Mouse (Mus musculus) heart, embryonic 10.5 days (tissue): ENCODE data around the gene Mctp1. TPM values are rescaled to one million over a fixed set of nuclear protein-coding genes. Genes with fewer than 3 reads are reported as not detected.

Source experiments
- DNase-seq: peaks from one replicate; pipeline ENCODE4 v3.0.0-alpha.2; 2017; ENCODE audit warnings: low spot score
- H3K27ac ChIP-seq: fragments of 300-500 bp; sonication (generic); 2 replicates; pipeline ENCODE4 v1.5.1; 2016; ENCODE audit warnings: mild to moderate bottlenecking
- H3K27me3 ChIP-seq: fragments of 300-500 bp; sonication (generic); 2 replicates; pipeline ENCODE4 v1.6.1; 2016; ENCODE audit warnings: mild to moderate bottlenecking; ENCODE audit not compliant: poor library complexity, insufficient read depth, severe bottlenecking
- H3K36me3 ChIP-seq: fragments of 300-500 bp; sonication (generic); 2 replicates; pipeline ENCODE4 v1.6.1; 2016; ENCODE audit warnings: mild to moderate bottlenecking, moderate library complexity
- H3K4me1 ChIP-seq: fragments of 300-500 bp; sonication (generic); 2 replicates; pipeline ENCODE4 v1.6.1; 2016; ENCODE audit warnings: mild to moderate bottlenecking
- H3K4me3 ChIP-seq: fragments of 300-500 bp; sonication (generic); 2 replicates; pipeline ENCODE4 v1.5.1; 2016; ENCODE audit warnings: mild to moderate bottlenecking, moderate library complexity
- H3K9me3 ChIP-seq: fragments of 300-500 bp; sonication (generic); 2 replicates; pipeline ENCODE4 v1.6.1; 2016; ENCODE audit warnings: mild to moderate bottlenecking, moderate library complexity
- WGBS: fragments of 180-500 bp; shearing (Covaris S2); methylation state at CpG from one replicate; pipeline ENCODE4 v1.1.7; 2016; 5-methylcytosine and 5-hydroxymethylcytosine counted together
- polyA plus RNA-seq: library from polyadenylated mRNA; unstranded; fragments of >200 nt; fragmentation: Nextera tagmentation; extraction: Ambion mirVana; gene quantifications from 2 replicates; pipeline ENCODE4 v1.2.1, GENCODE M21; 2016

Mctp1 gene
- polyA plus RNA-seq, 1 experiment from 2014 or later, result 0.55 TPM

DNA sequence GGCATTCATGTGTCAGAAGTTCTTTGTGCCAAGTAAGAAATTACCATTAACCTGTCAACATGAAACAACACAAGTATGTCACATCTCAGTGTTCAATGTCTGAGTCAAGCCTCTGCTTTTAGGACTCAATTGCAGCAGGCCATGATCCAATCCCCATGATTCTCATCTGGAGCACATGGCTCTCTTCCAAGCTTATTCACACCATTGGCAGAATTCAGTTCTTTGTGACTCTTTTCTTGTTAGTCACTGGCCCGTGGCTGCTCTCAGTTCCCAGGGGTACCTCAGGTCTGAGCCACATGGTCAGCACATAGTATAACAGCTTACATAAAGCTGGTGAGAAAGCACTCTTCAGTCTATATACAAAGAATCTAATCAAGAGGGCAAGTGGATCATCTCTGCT is 138.8 kb downstream of the Mctp1 start:
- Histone ChIP-seq H3K9me3 (no peaks in the 10 kb centered on the region), H3K36me3 (no peaks in the 10 kb centered on the region), H3K27me3 (no peaks in the 10 kb centered on the region), H3K27ac (no peak overlapping the region), H3K4me3 (no peak overlapping the region), H3K4me1 (no peaks in the 10 kb centered on the region)
- DNase-seq, result no peak
- 76% methylated on average over 1 of the region's 1 CpGs for WGBS

DNA sequence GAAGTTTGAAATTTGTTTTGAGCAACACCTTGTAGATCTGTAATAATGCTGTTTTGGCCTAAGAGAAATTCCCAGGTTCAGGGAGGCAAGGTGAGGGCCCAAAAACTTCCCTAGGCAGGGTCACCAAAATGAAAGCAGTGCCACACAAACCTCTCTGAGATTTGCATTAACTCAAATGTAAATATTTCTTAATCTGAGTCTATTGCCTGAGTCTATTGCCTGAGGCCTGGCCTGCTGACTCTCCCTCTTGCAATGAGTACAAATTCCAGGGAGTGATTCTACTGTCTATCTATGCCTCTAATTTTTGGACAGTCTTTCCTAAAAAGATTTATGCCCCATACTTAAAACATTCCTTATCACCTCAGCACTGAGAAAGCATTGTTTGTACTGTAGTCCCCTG is 143.0 kb downstream of the Mctp1 start:
- no peaks in the 10 kb centered on the region for H3K36me3 ChIP-seq
- no peaks in the 10 kb centered on the region for H3K27me3 ChIP-seq
- H3K4me3 ChIP-seq, result no peak overlapping the region
- H3K9me3 ChIP-seq, result no peaks in the 10 kb centered on the region
- DNase-seq, result no peak
- no peak overlapping the region for H3K27ac ChIP-seq
- H3K4me1 ChIP-seq, result no peaks in the 10 kb centered on the region

DNA sequence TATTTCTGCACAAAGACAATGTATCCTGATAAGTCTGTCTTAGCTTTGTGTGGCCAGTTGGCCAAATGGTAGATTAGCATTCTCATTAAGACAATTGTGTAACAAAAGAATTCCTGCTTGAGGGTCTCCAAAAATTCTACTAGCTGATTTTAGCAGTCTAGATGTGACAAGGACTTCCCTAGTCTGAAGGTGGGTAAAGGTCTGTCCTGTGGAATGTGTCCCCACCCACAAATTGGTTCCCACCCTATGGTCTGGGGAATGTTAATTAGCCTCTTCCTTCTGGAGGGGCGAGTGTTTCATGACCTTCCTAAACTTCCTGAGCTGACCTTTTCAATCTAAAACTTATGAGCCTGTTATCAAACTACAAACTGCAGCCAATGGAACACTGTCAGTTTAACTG is 143.4 kb downstream of the Mctp1 start:
- Histone ChIP-seq H3K9me3 (no peaks in the 10 kb centered on the region), H3K36me3 (no peaks in the 10 kb centered on the region), H3K4me3 (no peak overlapping the region), H3K27me3 (no peaks in the 10 kb centered on the region), H3K27ac (no peak overlapping the region), H3K4me1 (no peaks in the 10 kb centered on the region)
- DNase-seq, result no peak
- 18% methylated on average over 1 of the region's 1 CpGs for WGBS

DNA sequence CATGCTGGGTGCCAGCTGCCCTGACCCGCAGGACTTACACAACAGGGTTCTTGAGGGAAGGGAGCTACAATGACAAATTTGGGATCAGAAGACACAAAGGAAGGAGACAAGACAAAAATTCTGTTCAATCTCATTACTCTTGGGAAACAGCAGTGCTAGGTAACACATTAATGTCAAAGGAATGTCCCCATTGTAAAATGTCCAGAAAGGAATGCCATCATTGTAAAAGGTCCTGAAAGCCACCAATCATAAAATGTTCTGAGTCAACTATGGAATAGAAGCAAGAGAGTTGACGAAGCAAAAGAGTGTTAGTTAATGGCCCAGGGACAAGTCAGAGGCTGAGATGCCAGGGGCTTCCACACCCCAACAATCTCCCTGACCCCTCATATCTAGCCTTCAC is 145.6 kb downstream of the Mctp1 start:
- WGBS, result 79% methylated on average over 2 of the region's 2 CpGs

DNA sequence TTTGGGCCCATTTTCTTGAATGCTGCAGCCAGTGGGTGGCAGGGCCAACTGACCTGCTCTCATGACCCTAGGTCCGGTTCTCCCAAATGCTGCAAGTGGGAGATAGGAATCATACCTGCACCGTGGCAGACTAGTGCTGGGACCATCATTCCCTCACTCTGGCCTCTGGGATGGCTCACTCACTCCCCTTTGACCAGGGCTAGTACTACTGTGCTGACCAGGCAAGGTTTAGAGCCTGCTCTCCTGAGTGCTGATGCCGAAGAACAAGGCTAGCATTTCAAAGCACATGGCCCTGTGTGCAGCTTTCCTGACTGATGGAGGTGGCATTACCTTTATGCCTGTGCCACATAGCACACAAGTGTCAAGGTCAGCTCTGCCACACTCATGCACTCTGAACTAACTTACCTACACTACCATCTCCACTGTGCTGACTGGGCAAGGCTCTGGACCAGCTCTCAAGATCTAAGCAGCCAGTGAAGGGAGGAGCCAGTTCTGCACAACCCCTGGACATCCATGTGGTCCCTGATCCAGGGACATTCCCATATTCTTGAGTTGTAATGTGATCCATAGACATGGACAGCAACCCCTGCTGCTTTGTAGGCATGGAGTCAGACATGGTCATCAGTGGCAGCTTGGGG is 146.7 kb downstream of the Mctp1 start:
- Histone ChIP-seq H3K9me3 (no peaks in the 10 kb centered on the region), H3K27ac (no peak overlapping the region), H3K27me3 (no peaks in the 10 kb centered on the region), H3K4me3 (no peak overlapping the region), H3K36me3 (no peaks in the 10 kb centered on the region), H3K4me1 (no peaks in the 10 kb centered on the region)
- 79% methylated on average over 3 of the region's 3 CpGs for WGBS
- no peak for DNase-seq

More for the DNA sequence above, 145.6 kb downstream of the Mctp1 start:
- Histone ChIP-seq H3K27me3 (no peaks in the 10 kb centered on the region), H3K4me1 (no peaks in the 10 kb centered on the region), H3K4me3 (no peak overlapping the region), H3K9me3 (no peaks in the 10 kb centered on the region), H3K27ac (no peak overlapping the region), H3K36me3 (no peaks in the 10 kb centered on the region)
- DNase-seq, result no peak

DNA sequence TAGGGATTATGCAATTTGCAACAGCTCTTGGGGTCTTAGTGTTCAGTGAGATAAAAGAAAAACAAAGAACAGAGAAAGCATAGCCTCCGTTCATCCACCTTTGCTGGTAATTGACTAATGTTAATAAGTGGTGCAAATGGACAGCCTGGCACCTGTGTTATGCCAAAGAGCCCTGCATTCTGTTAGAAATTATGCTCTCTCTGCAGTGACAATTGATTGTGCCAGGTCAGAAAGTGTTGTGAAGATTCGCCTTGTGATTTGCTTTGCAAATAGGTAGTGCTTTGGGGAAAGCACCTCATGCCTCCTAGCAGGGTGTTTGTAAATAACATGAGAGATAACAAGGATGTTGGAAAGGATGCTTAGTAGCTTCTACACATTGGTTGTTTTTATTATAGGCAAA is 163.5 kb downstream of the Mctp1 start:
- Histone ChIP-seq H3K27me3 (no peaks in the 10 kb centered on the region), H3K9me3 (no peaks in the 10 kb centered on the region), H3K4me1 (no peaks in the 10 kb centered on the region), H3K4me3 (no peak overlapping the region), H3K27ac (no peak overlapping the region), H3K36me3 (no peaks in the 10 kb centered on the region)
- 58% methylated on average over 2 of the region's 2 CpGs for WGBS
- no peak for DNase-seq

DNA sequence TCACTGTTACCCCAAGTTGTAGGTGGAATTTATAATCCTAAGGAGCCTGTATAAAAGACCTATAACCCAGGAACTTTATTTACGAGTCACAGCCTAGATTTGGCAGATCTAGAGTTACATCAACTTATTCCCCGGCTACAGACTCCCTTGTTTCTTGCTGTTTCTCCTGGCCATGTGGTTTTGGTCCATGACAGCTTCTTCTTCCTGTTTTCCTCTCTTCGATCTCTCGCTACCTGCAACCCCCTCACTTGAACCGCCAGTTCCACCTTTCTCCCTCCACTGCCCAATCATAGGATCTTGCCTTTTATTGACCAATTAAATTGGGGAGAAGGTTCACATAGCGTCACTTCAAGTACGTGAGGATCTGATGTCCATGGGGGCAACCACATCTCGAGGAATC is 176.6 kb downstream of the Mctp1 start:
- 83% methylated on average over 8 of the region's 8 CpGs for WGBS
- H3K9me3 ChIP-seq, result no peaks in the 10 kb centered on the region

DNA sequence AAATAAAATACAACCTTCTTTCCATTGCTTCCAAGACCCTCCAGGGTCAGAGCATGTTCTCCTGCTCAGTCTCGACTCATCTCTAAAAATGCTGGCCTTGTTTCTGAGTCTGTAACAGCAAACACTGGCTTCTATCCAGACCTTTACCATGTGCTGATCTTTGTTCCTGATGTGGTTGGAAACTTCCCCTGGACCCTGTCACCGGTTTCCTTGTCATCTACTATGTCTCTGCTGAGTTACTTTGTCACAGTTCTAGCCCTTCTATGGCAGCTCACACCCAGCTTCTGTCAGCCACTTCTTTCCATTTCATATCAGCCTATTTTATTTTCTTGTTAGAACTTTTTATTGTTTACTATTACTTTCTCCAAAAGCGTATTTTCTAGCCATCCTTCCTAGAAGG is 177.3 kb downstream of the Mctp1 start:
- H3K9me3 ChIP-seq, result no peaks in the 10 kb centered on the region
- 78% methylated on average over 3 of the region's 3 CpGs for WGBS
- no peaks in the 10 kb centered on the region for H3K4me1 ChIP-seq
- no peak overlapping the region for H3K4me3 ChIP-seq
- no peak for DNase-seq
- no peaks in the 10 kb centered on the region for H3K27me3 ChIP-seq
- H3K36me3 ChIP-seq, result no peaks in the 10 kb centered on the region
- H3K27ac ChIP-seq, result no peak overlapping the region

More for the DNA sequence above, 176.6 kb downstream of the Mctp1 start:
- DNase-seq, result no peak
- Histone ChIP-seq H3K27me3 (no peaks in the 10 kb centered on the region), H3K4me1 (no peaks in the 10 kb centered on the region), H3K4me3 (no peak overlapping the region), H3K27ac (no peak overlapping the region), H3K36me3 (no peaks in the 10 kb centered on the region)

DNA sequence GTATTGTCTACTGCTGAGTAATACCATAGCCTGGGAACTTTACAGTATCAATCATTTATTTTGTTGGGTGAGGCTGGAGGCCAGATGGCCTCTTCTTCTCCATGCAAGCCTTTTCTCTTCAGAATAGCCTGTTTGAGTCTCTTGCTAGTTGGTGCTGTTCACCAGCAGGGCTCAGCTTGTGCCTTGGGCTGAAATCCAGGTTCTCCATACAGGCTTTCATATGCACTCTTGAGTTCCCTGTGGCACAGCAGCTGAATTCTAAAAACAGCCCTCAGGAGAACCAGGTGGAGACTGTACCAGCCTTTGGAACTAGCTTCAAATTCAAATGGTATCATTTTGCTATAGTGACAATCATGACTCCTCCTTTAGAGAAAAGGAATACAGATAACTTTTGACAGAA is 179.7 kb downstream of the Mctp1 start:
- no peaks in the 10 kb centered on the region for H3K4me1 ChIP-seq
- no peak overlapping the region for H3K4me3 ChIP-seq
- no peaks in the 10 kb centered on the region for H3K9me3 ChIP-seq
- H3K36me3 ChIP-seq, result no peaks in the 10 kb centered on the region
- no peaks in the 10 kb centered on the region for H3K27me3 ChIP-seq
- DNase-seq, result no peak
- no peak overlapping the region for H3K27ac ChIP-seq

DNA sequence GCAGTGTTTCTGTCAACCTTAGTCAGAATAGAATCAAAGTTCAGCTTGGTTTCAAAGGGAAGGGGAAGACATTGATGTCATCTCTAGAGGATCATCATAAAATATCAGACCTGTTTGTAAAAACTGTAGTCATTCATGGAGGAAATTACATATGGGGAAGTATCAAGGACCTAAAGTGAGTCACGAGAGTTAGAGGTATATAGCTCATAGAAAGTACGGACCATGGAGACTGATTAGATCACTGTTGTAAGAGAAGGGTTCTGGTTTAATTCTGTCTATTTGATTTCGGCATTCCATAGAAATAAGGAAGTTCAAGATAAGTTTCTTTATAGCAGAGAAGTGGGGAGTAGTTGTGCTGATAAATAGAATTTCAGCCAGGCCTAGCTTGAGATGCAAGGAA is 181.7 kb downstream of the Mctp1 start:
- Histone ChIP-seq H3K4me1 (no peaks in the 10 kb centered on the region), H3K4me3 (no peak overlapping the region), H3K27me3 (no peaks in the 10 kb centered on the region), H3K27ac (no peak overlapping the region), H3K9me3 (no peaks in the 10 kb centered on the region), H3K36me3 (no peaks in the 10 kb centered on the region)
- 80% methylated on average over 3 of the region's 3 CpGs for WGBS
- no peak for DNase-seq

DNA sequence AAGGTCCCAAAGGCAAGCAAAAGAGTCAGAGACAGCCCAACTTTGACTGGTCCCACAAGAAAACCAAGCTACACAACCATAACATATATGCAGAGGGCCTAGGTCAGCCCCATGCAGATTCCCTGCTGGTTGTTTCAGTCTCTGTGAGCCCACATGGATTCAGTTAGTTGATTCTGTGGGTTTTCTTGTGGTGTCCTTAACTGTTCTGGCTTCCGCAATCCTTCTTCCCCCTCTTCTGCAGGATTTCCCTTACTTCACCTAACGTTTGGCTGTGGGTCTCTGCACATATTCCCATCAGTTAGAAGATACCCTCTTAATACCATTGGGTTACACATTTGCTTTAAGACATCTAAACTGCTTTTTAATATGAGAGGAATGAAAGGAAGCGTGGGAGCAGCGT is 183.1 kb downstream of the Mctp1 start:
- WGBS, result 88% methylated on average over 4 of the region's 4 CpGs
- no peaks in the 10 kb centered on the region for H3K4me1 ChIP-seq
- DNase-seq, result no peak

DNA sequence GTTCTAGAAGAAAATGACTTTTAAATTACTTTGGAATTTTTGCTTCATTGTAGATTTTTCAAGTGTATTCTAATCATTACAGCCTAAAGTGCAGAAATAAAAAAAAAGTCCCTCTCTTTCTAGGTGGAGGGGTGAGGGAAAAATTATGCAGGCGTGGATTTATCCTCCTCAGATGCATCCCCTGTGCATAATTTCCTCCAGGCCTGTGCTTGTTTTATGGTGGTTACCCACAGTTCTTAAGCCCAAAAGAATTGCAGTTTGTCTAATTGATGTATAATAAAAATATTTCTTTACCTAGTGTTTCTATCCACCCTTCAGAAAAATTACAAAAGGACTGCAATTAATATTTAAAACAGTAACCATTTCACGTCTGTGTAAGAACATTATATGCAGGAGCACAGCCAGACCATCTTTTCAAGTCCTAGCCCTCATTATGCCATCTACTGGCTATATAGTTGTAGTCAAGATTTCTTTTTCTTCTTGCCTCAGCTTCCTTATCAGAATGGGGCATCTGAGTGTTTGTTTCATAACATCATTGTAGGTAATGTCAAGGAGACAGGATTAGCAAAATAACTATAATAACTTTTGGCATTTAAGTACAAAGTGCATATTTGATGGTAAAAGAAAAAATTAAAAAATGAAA is 184.4 kb downstream of the Mctp1 start:
- Histone ChIP-seq H3K36me3 (no peaks in the 10 kb centered on the region), H3K4me3 (no peak overlapping the region), H3K9me3 (no peaks in the 10 kb centered on the region), H3K27me3 (no peaks in the 10 kb centered on the region), H3K27ac (no peak overlapping the region), H3K4me1 (no peaks in the 10 kb centered on the region)
- 70% methylated on average over 2 of the region's 2 CpGs for WGBS
- no peak for DNase-seq

More for the DNA sequence above, 183.1 kb downstream of the Mctp1 start:
- Histone ChIP-seq H3K9me3 (no peaks in the 10 kb centered on the region), H3K27ac (no peak overlapping the region), H3K27me3 (no peaks in the 10 kb centered on the region), H3K4me3 (no peak overlapping the region), H3K36me3 (no peaks in the 10 kb centered on the region)

DNA sequence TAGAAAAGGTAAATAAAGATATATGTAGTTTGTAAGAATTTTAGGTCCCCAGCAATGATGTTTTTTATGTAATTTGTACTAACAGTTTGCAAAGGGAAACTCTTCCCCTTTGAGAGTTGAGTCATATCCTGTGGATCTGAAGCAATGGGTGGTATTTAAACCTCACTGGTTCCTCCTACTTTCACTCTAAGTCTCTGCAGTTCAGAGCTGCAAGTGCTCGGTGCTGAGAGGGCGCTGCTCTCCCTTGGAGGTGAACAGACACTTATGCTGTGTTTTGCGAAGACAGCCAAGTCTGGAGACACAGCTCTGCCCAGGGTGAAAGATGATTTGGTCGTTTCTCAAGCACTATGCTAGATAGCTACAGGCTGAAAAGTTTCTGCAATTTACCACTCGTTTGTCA is 195.1 kb downstream of the Mctp1 start:
- DNase-seq, result no peak
- Histone ChIP-seq H3K27ac (no peak overlapping the region), H3K27me3 (no peaks in the 10 kb centered on the region), H3K36me3 (no peaks in the 10 kb centered on the region), H3K4me1 (no peaks in the 10 kb centered on the region), H3K9me3 (no peaks in the 10 kb centered on the region), H3K4me3 (no peak overlapping the region)
- 35% methylated on average over 5 of the region's 5 CpGs for WGBS

DNA sequence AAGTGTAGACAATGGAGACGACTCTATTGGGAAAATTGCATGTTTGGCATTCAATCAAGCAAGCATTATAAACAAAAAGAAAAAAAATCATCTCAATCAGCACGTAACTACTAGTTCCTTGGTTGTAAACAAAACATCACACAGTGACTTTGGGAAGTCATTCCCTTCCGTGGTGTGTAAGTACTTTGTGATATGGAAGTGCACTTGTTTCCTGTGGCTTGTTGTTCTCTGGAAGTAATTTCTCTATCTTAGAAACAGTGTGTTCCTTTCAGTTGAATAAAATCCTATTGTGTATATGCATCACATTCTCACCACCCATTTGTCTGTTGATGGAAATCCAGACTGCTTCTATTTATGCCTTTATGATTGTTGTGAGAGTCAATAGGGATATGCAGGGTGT is 201.1 kb downstream of the Mctp1 start:
- 68% methylated on average over 3 of the region's 3 CpGs for WGBS
- H3K27ac ChIP-seq, result no peak overlapping the region
- H3K27me3 ChIP-seq, result no peaks in the 10 kb centered on the region
- H3K4me3 ChIP-seq, result no peak overlapping the region
- no peaks in the 10 kb centered on the region for H3K4me1 ChIP-seq
- H3K9me3 ChIP-seq, result no peaks in the 10 kb centered on the region
- no peaks in the 10 kb centered on the region for H3K36me3 ChIP-seq
- no peak for DNase-seq
